ENCODE assay signal across 8 mouse cellular contexts in genomic region chr17:75005281-75005684, GRCm38 (mm10). TPM values are rescaled to one million over a fixed set of nuclear protein-coding genes. Genes with fewer than 3 reads are reported as not detected.
DNase-seq lines count a peak whose midpoint lies in the region; ATAC-seq lines count a peak whose summit lies in the region.

Ltbp1 (plus strand) TSS chr17:75005568.

- H3K9me3 ChIP-seq in hindbrain, embryonic 12.5 days (replicated peaks): no peaks in the 10 kb centered on the region

- H3K4me3 ChIP-seq in hindbrain, embryonic 12.5 days: peak within 1 kb of the TSS; percentile 76

- H3K9ac ChIP-seq in hindbrain, embryonic 12.5 days: peak within 1 kb of the TSS; percentile 73

- peaks cover 9% of the 10 kb centered on the region for H3K4me1 ChIP-seq in hindbrain, embryonic 12.5 days

- under 1% methylated on average over 25 of the region's 27 CpGs for WGBS in hindbrain, embryonic 12.5 days

- H3K4me2 ChIP-seq in hindbrain, embryonic 12.5 days (replicated peaks): peak within 1 kb of the TSS; percentile 96

- ATAC-seq in hindbrain, embryonic 12.5 days (ENCODE audit: low FRiP score): peak; percentile 81
- ATAC-seq in erythroid progenitor cell, adult 5-6 weeks (replicated peaks; ENCODE audit: low FRiP score, poor library complexity, severe bottlenecking): no peak

- no peaks in the 10 kb centered on the region; the same call in 1 of the 2 replicates for H3K27me3 ChIP-seq in hindbrain, embryonic 12.5 days

- H3K27ac ChIP-seq in hindbrain, embryonic 12.5 days: peak within 1 kb of the TSS; percentile 71

- peak; percentile 53 for DNase-seq in adipocyte (ENCODE audit: low spot score)
- peak; percentile 52 for DNase-seq in c-Kit-positive CD71-negative TER-119-negative erythroid progenitor cells, embryonic 14.5 days (ENCODE audit: low read depth)
- peak; percentile 69 for DNase-seq in gastrocnemius, adult 18-20 months (ENCODE audit: low spot score)
- peak; percentile 41 to 53 for DNase-seq in layer of hippocampus, postnatal 36 days
- DNase-seq in lung, postnatal 4 days: peak; percentile 51 to 69
- DNase-seq in right cerebral cortex, adult 2 months (ENCODE audit: low spot score in 2 of 2): peak; percentile 50 to 60

- no peaks in the 10 kb centered on the region for H3K36me3 ChIP-seq in hindbrain, embryonic 12.5 days

RNA-seq across cellular contexts. Expression of gene Ltbp1, which starts in this region (rescaled TPM):
- total RNA-seq in gastrocnemius, adult 18-20 months (2021): 1 to 10 TPM; 6.5 to 8.6 TPM
- polyA plus RNA-seq in hindbrain, embryonic 12.5 days (2016; fragmentation: Nextera tagmentation; extraction: Ambion mirVana): 11.3 and 12.0 TPM in 2 replicates
- total RNA-seq in layer of hippocampus, postnatal 36 days (2021): 1 to 10 TPM; 6.4 to 7.5 TPM
- total RNA-seq in erythroid progenitor cell, adult 5-6 weeks (2015; ENCODE audit: low replicate concordance): 6.5 TPM in 1 of 2 replicates, not detected in the other
- total RNA-seq in erythroid progenitor cell, adult 5-6 weeks (2017; ENCODE audit: low replicate concordance): 1.7 TPM in 1 of 2 replicates, not detected in the other
